Mouse (Mus musculus) midbrain, embryonic 12.5 days (tissue): Measurements from ENCODE around the gene C87436. TPM values are rescaled to one million over a fixed set of nuclear protein-coding genes. Genes with fewer than 3 reads are reported as not detected.
A peak's percentile ranks its signal among the peaks of the same experiment; 100 is the strongest.

Experiments
- ATAC-seq: fragments of 200-750 bp; cut with Nextera tagmentation; 2 replicates; pipeline ENCODE4 v1.8.0; 2017; ENCODE audit warnings: low read depth, moderate TSS enrichment, moderate library complexity; ENCODE audit not compliant: low FRiP score
- H3K27ac ChIP-seq: fragments of 300-500 bp; sonication (generic); replicated peaks from 2 replicates; pipeline ENCODE4 v1.5.1; 2016; ENCODE audit warnings: mild to moderate bottlenecking
- H3K27me3 ChIP-seq: fragments of 300-500 bp; sonication (generic); 2 replicates; pipeline ENCODE4 v1.6.1; 2016; ENCODE audit warnings: mild to moderate bottlenecking
- H3K36me3 ChIP-seq: fragments of 300-500 bp; sonication (generic); 2 replicates; pipeline ENCODE4 v1.6.1; 2016
- H3K4me1 ChIP-seq: fragments of 300-500 bp; sonication (generic); 2 replicates; pipeline ENCODE4 v1.6.1; 2016
- H3K4me2 ChIP-seq: fragments of 300-500 bp; sonication (generic); replicated peaks from 2 replicates; pipeline ENCODE4 v1.6.1; 2016; ENCODE audit warnings: mild to moderate bottlenecking, moderate library complexity
- H3K4me3 ChIP-seq: fragments of 300-500 bp; sonication (generic); 2 replicates; pipeline ENCODE4 v1.5.1; 2016; ENCODE audit warnings: mild to moderate bottlenecking
- H3K9ac ChIP-seq: fragments of 300-500 bp; sonication (generic); replicated peaks from 2 replicates; pipeline ENCODE4 v1.6.1; 2016; ENCODE audit warnings: mild to moderate bottlenecking, moderate library complexity
- H3K9me3 ChIP-seq: fragments of 300-500 bp; sonication (generic); 2 replicates; pipeline ENCODE4 v1.6.1; 2016; ENCODE audit warnings: mild to moderate bottlenecking
- WGBS: fragments of 180-500 bp; shearing (Covaris S2); methylation state at CpG from one replicate; pipeline ENCODE4 v1.1.7; 2016; 5-methylcytosine and 5-hydroxymethylcytosine counted together
- polyA plus RNA-seq: library from polyadenylated mRNA; unstranded; fragments of >200 nt; fragmentation: Nextera tagmentation; extraction: Ambion mirVana; gene quantifications from 2 replicates; pipeline ENCODE4 v1.2.1, GENCODE M21; 2016

C87436 gene
- polyA plus RNA-seq, 1 experiment from 2014 or later = 30.6 TPM

GRCm38 (mm10) chr6:86433696-86434095 is 4.5 kb upstream of the C87436 start:
- Histone ChIP-seq H3K27ac (no peak overlapping the region), H3K4me2 (no peak overlapping the region), H3K27me3 (no peaks in the 10 kb centered on the region), H3K9ac (no peak overlapping the region), H3K36me3 (peaks cover 71% of the 10 kb centered on the region), H3K4me3 (no peak overlapping the region), H3K4me1 (0 out of 2 replicates have a peak, but pooled peaks cover 2% of the 10 kb centered on the region), H3K9me3 (no peaks in the 10 kb centered on the region)
- no peak for ATAC-seq
- WGBS = 90% methylated on average over 1 of the region's 1 CpGs

DNA sequence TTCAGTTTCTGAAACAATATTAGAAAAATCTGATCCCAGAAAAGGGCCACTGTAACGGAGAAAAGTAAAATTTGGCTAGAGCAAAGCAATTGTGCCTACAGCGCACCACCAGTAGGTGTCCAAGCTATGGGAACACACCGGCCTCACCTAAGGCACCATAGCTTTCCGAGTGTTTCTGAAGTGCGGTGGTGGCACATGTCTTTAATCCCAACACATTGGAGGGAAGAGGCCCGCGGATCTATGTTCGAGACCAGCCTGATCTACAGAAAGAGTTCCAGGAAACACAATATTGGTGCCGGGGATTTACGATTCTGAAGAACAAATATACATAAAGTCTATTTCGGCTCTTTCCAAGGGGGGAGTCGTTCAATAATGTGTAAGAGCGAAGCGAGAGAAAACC is 463 bp upstream of the C87436 start:
- WGBS = 1% methylated on average over 14 of the region's 14 CpGs
- peak overlapping the region; percentile 76 for H3K9ac ChIP-seq
- peak overlapping the region; percentile 85 for H3K4me3 ChIP-seq
- no peaks in the 10 kb centered on the region for H3K9me3 ChIP-seq
- ATAC-seq = peak; percentile 27; the same call in 1 of the 2 replicates
- peak overlapping the region; percentile 88 for H3K27ac ChIP-seq
- no peaks in the 10 kb centered on the region for H3K27me3 ChIP-seq
- peaks cover 42% of the 10 kb centered on the region for H3K36me3 ChIP-seq
- peak overlapping the region; percentile 81 for H3K4me2 ChIP-seq
- H3K4me1 ChIP-seq = peaks cover 9% of the 10 kb centered on the region; the same call in 1 of the 2 replicates

DNA sequence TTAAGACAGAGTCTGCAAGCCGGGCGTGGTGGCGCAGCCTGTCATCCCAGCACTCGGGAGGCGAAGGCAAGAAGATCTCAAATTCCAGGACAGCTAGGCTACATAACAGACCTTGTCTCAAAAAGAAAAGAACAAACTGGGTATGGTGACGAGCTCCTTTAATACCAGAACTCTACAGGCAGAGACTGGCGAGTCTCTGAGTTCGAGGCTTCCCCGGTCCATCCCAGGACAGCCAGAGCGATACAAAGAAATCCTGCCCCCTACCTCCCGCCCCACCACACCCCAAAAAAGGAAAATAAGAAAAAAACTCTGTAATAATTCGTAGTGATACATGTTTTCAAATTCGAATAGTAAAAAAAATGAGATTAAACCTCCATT is 934 bp downstream of the C87436 start:
- 5% methylated on average over 13 of the region's 13 CpGs for WGBS

DNA sequence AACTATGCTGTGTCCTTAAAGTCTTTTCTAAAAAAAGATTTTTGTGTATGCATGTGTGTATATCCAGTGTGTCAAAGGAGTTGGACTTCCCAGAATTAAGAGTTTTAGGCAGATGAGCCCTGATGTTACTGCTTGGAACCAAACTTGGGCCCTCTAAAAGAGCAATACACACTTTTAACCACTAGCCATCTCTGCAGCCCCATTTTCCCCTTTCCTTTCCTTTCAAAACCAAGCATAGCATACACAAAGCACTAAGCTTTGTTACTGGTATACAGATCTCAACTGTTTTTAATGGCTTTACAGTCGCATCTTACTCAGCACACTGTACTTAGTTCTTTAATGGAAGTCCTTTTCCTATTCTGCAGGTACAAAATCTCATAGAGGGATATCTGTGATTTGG is 1.4 kb downstream of the C87436 start:
- peak overlapping the region; percentile 76; the same call in 1 of the 2 replicates for H3K9ac ChIP-seq
- ATAC-seq = no peak
- H3K36me3 ChIP-seq = peaks cover 40% of the 10 kb centered on the region
- H3K4me1 ChIP-seq = peaks cover 9% of the 10 kb centered on the region; the same call in 1 of the 2 replicates
- H3K27ac ChIP-seq = no peak overlapping the region
- no peaks in the 10 kb centered on the region for H3K27me3 ChIP-seq
- peak overlapping the region; percentile 85 for H3K4me3 ChIP-seq
- no peaks in the 10 kb centered on the region for H3K9me3 ChIP-seq
- peak overlapping the region; percentile 81 for H3K4me2 ChIP-seq
- WGBS = 93% methylated on average over 1 of the region's 1 CpGs

More for the DNA sequence above, 934 bp downstream of the C87436 start:
- Histone ChIP-seq H3K4me2 (peak overlapping the region; percentile 81), H3K27me3 (no peaks in the 10 kb centered on the region), H3K4me1 (peaks cover 9% of the 10 kb centered on the region; the same call in 1 of the 2 replicates), H3K4me3 (peak overlapping the region; percentile 85), H3K9ac (peak overlapping the region; percentile 76), H3K9me3 (no peaks in the 10 kb centered on the region), H3K36me3 (peaks cover 40% of the 10 kb centered on the region), H3K27ac (peak overlapping the region; percentile 88)
- no peak for ATAC-seq

DNA sequence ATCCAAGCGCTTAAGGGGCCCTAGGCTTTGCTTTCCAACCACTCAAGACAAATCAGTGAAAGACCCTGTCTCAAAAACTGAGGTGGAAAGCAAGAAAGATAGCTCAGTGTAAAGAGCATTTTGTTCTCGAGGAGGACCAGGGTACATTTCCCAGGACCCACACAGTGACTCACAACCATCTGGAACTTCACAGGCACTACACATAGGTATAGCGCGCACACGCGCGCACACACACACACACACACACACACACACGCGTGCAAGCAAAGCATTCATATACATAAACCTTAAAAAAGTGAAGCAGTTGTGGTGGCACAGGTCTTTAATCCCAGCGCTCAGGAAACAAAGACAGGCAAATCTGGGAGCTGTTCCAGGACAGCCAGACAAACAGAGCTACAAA is 3.4 kb downstream of the C87436 start:
- Histone ChIP-seq H3K27me3 (no peaks in the 10 kb centered on the region), H3K36me3 (peaks cover 35% of the 10 kb centered on the region), H3K4me1 (peaks cover 9% of the 10 kb centered on the region; the same call in 1 of the 2 replicates), H3K9ac (no peak overlapping the region), H3K4me2 (no peak overlapping the region), H3K9me3 (no peaks in the 10 kb centered on the region), H3K27ac (no peak overlapping the region), H3K4me3 (no peak overlapping the region)
- WGBS = 94% methylated on average over 10 of the region's 10 CpGs
- no peak for ATAC-seq

DNA sequence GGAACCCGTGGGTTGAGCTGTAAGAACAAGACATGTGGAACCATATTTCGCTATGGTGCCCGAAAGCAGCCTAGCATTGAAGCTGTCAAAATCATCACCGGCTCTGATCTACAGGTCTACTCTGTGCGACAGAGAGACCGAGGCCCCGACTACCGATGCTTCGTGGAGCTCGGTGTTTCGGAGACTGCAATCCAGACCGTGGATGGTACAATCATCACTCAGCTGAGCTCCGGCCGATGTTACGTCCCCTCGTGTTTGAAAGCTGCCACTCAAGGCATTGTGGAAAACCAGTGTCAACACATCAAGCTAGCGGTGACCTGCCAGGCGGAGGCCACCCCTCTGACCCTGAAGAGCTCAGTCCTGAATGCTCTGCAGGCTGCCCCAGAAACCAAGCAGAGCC is 7.4 kb downstream of the C87436 start:
- Histone ChIP-seq H3K27ac (no peak overlapping the region), H3K9me3 (no peaks in the 10 kb centered on the region), H3K4me3 (no peak overlapping the region), H3K4me2 (no peak overlapping the region), H3K4me1 (no peaks in the 10 kb centered on the region), H3K27me3 (no peaks in the 10 kb centered on the region), H3K9ac (no peak overlapping the region), H3K36me3 (peaks cover 58% of the 10 kb centered on the region)
- no peak for ATAC-seq
- WGBS = 96% methylated on average over 18 of the region's 18 CpGs

- Histone ChIP-seq H3K9ac (no peak overlapping the region), H3K27me3 (no peaks in the 10 kb centered on the region), H3K36me3 (peaks cover 66% of the 10 kb centered on the region), H3K4me1 (no peaks in the 10 kb centered on the region), H3K4me2 (no peak overlapping the region), H3K4me3 (no peak overlapping the region), H3K27ac (no peak overlapping the region), H3K9me3 (no peaks in the 10 kb centered on the region)
- no peak for ATAC-seq
- 80% methylated on average over 1 of the region's 1 CpGs for WGBS
Observed at GRCm38 (mm10) chr6:86446927-86447568, 8.9 kb downstream of the C87436 start.

DNA sequence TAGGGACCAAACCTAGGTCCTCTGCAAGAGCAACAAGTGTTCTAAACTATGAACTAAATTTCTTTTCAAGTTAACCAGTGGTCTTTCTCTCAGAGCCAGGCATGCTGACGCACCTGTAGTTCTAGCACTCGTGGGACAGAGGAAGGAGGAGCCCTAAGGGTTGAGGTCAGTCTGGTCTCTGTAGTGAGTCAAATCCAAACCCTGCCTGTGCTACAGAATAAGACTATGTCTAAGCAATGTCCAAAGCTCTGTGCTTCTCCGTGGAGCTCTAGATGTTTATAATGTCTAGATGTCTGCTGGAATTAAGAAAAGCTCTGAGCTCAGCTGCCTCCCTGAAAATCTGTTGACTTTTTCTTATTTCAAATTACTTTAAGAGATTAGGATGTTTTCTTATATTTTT is 18.6 kb downstream of the C87436 start:
- WGBS = 92% methylated on average over 3 of the region's 3 CpGs
- no peak overlapping the region for H3K9ac ChIP-seq
- no peak overlapping the region for H3K27ac ChIP-seq
- H3K4me3 ChIP-seq = no peak overlapping the region
- H3K4me2 ChIP-seq = no peak overlapping the region
- H3K4me1 ChIP-seq = no peaks in the 10 kb centered on the region
- no peaks in the 10 kb centered on the region for H3K9me3 ChIP-seq
- ATAC-seq = no peak
- H3K27me3 ChIP-seq = no peaks in the 10 kb centered on the region
- H3K36me3 ChIP-seq = peaks cover 64% of the 10 kb centered on the region

DNA sequence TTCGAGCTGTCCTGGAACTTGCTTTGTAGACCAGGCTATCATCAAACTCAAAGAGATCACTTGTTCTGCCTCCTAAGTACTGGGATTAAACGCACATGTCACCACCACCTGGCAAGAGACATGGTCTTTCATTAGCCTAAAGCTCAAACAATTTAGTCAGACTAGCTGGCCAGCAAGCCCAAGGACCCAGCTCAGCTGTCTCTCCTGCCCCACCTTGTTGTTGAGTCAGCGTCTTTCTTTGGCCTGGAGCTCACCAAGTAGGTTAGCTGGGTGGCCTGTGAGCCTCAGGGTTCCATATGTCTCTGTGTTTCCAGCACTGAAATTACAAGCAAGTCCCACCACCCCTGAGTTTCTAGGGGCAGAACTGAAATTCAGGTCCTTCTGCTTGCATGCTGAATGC is 24.9 kb downstream of the C87436 start:
- no peaks in the 10 kb centered on the region for H3K9me3 ChIP-seq
- H3K4me2 ChIP-seq = no peak overlapping the region
- H3K4me3 ChIP-seq = no peak overlapping the region
- H3K4me1 ChIP-seq = no peaks in the 10 kb centered on the region
- no peak for ATAC-seq
- WGBS = 90% methylated on average over 3 of the region's 3 CpGs
- no peak overlapping the region for H3K27ac ChIP-seq
- H3K9ac ChIP-seq = no peak overlapping the region
- no peaks in the 10 kb centered on the region for H3K27me3 ChIP-seq
- H3K36me3 ChIP-seq = peaks cover 54% of the 10 kb centered on the region

DNA sequence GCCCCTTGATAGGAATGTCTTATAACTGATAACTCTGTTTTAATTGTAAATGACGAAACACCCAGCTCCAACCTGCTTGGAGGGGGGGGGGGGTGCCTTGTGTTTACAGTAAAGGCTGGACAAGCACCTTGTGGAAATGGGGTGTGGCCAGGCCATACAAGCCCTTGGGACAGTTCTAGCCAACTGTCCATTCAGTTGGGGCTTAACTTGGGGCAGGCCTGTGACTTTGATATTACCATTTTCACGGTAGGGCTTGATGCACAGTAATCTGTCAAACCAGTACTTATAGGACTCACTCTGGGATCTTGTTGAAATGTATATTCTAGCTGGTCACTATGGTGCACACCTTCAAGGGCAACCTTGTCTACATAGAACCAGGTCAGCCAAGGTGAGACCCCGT is 33.1 kb downstream of the C87436 start:
- no peak for ATAC-seq
- no peaks in the 10 kb centered on the region for H3K27me3 ChIP-seq
- no peaks in the 10 kb centered on the region for H3K9me3 ChIP-seq
- peak overlapping the region; percentile 87 for H3K27ac ChIP-seq
- H3K4me2 ChIP-seq = peak overlapping the region; percentile 62
- 89% methylated on average over 3 of the region's 3 CpGs for WGBS
- H3K36me3 ChIP-seq = peaks cover 27% of the 10 kb centered on the region
- H3K9ac ChIP-seq = no peak overlapping the region
- H3K4me1 ChIP-seq = peaks cover 17% of the 10 kb centered on the region
- peak overlapping the region; percentile 38 for H3K4me3 ChIP-seq

DNA sequence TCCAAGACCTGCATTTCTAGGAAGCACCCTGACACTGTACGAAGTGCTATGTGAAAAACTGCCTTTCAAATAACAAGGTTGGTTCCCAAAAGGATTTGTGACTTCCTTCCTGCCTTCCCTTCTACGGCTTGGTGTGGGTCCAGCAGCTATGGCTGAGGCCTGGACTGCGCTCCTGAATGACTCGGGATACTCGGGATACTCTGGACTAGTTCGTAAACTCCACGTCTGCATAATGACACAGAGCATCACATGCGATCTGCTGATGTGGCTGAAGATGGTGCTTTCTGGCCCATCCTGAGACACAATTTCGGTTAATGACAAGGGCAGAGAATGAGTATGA is 33.6 kb downstream of the C87436 start:
- Histone ChIP-seq H3K36me3 (peaks cover 25% of the 10 kb centered on the region), H3K4me1 (peaks cover 17% of the 10 kb centered on the region), H3K9me3 (no peaks in the 10 kb centered on the region), H3K9ac (peak overlapping the region; percentile 53), H3K4me3 (peak overlapping the region; percentile 38), H3K4me2 (peak overlapping the region; percentile 62), H3K27me3 (no peaks in the 10 kb centered on the region), H3K27ac (peak overlapping the region; percentile 87)
- ATAC-seq = peak; percentile 41
- WGBS = 27% methylated on average over 9 of the region's 9 CpGs

DNA sequence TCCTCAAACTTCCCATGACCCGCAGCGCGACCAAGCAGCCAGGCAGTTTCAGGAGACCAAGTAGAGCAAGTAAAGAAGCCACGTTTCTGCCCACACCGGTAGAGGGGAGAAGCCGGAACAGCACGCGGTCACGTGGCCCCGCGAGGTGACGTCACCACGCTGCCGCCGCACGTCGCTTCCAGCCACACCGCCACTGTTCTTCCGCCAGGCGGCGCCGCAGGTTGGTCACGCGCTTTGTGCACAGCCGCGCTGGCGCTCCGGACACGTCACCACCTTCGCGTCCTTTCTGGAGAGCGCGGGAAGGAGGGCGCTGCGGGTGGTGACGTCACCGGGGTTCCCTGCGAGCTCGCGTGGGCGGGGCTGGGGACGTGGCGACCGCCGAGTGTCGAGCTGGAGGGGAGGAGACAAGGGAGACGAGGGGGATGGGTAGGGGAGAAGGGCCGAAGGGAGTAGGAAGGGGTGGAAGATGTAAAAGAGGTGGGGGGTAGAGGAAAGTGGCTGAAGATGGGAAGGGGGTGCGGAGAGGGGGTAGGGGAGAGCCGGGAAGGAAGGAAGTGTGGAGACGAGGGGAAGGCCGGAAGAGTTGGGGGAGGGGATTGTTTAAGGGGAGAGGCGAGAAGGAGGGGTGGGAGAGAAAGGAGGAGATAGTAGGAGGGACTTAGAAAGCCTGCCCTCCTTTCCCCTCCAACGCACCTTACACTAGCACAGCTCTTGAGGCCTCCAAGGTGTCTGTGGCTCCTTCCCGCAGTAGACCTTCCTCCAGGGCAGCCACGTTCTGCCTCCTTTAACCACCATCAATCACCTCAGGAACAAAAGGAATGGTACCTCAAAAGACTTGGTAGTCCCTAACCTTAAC is 34.2 kb downstream of the C87436 start:
- Histone ChIP-seq H3K4me3 (peak overlapping the region; percentile 38), H3K36me3 (peaks cover 19% of the 10 kb centered on the region), H3K9me3 (no peaks in the 10 kb centered on the region), H3K9ac (peak overlapping the region; percentile 53), H3K4me2 (peak overlapping the region; percentile 62), H3K27me3 (no peaks in the 10 kb centered on the region), H3K27ac (peak overlapping the region; percentile 87), H3K4me1 (peaks cover 17% of the 10 kb centered on the region)
- WGBS = under 1% methylated on average over 51 of the region's 56 CpGs
- peak; percentile 94 for ATAC-seq
